Mouse (Mus musculus): ENCODE measurements around the gene Gm20518.

Gm20518 gene

DNA sequence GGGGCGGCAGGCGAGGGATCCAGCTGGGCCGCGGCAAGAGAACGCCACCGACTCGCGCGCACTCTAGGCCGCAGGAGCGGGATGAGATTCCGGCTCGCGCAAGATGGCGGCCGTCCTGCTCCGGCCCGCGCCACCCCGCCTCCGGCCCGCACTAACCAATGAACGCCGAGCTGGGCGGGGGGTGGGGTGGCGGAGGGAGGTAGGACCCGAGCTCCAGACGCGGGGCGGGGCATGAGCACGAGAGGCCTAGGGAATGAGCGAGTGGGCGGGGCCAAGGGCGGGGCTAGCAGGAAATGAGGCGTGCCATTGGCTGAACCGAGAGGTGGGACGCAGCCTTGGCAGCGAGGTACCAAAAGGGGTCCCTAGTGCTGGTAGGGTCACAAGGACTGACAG lies at the start of gene Gm20518:
TSS of gene Gm20518 (minus strand) at position 105 of the 393 bp plus-strand sequence.
- in situ Hi-C loops (cut with MboI, MseI), result loop anchor here (10.0 kb wide), 1 partner anchor 943 kb away; the partner anchor contains the start of genes 2510002D24Rik and Gm28539

DNA sequence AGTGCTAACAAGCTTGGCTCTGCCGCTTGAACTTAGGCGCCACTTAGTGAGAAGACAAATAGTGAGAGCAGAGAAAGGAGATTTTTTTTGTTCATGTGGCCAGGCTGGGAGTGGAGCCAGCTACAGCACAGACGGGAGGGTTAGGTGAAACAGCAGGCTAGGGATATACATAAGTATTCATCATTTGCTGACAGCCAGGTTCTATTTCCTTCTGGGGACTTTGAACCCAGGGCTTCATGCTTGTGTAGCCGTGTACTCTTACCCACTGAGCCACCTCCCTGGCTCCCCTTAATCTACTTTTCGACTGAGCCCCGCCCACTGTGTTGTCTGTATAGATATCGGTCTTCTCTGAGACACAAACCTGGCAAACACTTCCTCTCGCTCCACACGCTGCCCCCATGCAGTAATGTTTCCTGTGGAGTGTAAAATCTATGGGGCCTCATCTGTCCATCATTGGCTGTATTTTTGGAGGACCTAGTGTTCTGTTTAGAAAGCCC lies 47.8 kb upstream of the Gm20518 start:
- in situ Hi-C loops (cut with MboI, MseI), result no loop called here

DNA sequence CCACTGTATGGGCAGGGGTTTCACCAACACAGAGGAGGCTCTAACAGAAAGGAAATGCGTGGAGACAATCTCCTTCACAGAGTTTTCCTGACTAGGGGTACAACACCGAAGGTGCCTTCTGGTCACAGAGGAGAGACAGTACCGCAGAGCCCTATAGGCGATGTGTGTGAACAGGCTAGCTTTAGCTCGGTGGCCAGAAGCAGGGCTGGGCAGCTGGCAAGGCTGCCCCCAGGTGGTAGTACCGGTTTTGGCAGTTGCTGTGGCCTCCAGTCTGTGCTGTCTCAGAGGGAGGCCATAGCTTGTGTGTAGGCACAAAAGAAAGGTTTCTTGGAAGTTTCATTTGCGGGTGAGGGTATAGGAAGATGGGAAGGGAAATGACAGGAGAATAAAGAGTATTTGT lies 47.4 kb upstream of the Gm20518 start:
- in situ Hi-C loops (cut with MboI, MseI), result no loop called here

- in situ Hi-C loops (cut with MboI, MseI), result no loop called here
Measured at GRCm38 (mm10) chr16:17938187-17938586, 46.7 kb upstream of the Gm20518 start.

DNA sequence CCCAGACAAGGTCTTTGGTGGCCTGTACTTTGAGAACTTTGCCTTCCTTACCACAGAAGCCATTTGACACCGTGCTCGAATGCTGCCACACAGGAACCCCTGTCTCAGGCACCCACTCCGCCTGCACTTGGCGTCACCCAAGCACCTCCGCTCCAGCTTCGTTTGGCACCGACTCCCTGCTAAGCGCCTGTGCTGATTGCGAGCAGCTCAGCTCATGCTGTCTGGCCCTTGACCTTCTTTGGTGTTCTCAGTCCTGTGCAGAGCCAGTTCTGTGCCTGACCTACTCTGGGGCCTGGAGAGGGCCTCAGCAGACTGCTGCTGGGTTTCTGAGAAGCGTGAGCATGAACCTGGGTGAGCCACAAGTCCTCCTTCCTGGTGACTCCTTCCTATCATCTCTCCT lies 45.3 kb upstream of the Gm20518 start:
- in situ Hi-C loops (cut with MboI, MseI), result no loop called here

DNA sequence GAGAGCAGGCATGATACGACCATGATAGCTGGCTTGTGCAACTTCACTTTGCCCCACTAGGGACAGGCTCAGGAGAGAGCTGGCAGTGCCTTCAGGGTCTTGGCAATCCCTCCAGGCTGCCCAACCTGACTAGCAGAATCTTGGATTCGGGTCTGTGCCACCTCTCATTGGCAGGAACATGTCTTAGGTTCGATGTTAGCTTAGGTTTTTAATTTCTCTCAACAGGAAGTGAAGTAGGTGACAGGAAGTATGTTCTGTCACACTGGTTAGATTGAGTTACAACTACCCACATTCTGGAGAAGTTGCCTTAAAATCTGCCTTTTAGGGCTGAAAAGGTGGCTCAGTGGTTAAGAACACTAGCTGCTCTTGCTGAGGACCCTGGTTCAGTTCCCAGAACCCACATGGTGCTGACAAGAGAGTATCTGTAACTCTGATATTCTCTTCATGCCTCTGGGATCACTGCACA lies 43.0 kb upstream of the Gm20518 start:
- in situ Hi-C loops (cut with MboI, MseI), result no loop called here

- in situ Hi-C loops (cut with MboI, MseI), result no loop called here
Measured at GRCm38 (mm10) chr16:17933594-17934444, 42.3 kb upstream of the Gm20518 start.

DNA sequence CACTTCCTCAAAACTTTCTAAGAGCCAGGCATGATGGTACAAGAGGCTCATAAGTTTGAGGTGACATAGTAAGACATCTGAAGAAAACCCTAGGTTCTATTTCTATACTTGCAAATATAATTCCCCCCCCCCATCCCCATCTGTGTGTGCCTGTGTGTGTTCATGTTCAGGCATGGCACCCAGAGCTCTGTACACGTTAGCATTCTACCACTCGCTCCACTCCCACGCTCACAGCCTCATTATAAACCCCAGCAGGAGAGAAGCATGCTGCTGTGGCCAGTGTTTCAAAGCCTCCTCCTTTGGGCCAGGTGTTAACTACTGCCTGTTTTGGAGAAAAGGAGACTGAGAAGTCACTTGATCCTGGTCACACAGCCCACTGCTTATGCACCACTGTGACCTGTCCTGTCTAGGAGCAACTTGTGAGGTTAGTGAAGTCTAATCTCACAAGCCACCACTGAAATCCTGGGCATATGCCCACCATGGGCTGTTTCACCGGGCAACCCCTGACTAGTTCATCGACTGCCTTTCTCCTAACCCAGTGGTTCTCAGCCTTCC lies 40.5 kb upstream of the Gm20518 start:
- in situ Hi-C loops (cut with MboI, MseI), result no loop called here

DNA sequence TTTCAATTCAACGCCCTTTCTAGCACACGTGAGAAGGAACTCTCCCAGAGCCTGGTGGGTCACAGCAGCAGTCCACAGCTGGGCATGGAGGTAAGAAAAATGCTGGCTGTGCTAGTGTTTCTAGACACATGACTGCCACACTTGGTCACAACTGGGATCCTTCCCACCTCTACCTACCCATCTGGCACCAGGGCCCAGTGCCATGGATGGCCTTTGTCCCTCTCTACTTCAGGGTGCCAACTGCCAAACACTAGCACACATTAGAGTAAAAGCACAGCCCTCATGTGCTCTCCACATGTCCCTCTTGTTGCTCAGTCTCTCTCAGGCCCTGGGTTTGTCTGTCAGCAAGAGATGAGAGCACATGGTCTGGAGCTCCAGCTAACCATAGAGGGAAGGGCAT lies 38.2 kb upstream of the Gm20518 start:
- in situ Hi-C loops (cut with MboI, MseI), result no loop called here

DNA sequence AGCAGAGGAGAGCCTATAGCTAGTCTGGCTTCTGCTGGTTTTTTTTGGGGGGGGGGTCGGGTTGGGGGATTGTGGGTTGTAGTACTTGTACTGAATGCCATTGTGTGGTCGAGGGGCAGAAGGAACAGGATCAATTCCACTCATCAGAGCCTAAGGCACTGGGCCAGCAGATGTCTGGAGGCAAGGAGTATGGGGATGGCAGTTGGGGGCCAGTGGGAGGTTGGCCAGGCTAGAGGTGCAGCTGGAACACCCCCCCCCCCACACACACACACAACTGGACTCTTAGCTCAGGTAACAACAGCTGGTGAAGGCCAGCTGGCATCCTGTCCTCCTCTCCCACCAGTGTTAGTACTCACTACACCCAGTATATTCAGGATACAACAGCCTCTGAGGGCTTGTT lies 37.7 kb upstream of the Gm20518 start:
- in situ Hi-C loops (cut with MboI, MseI), result no loop called here

DNA sequence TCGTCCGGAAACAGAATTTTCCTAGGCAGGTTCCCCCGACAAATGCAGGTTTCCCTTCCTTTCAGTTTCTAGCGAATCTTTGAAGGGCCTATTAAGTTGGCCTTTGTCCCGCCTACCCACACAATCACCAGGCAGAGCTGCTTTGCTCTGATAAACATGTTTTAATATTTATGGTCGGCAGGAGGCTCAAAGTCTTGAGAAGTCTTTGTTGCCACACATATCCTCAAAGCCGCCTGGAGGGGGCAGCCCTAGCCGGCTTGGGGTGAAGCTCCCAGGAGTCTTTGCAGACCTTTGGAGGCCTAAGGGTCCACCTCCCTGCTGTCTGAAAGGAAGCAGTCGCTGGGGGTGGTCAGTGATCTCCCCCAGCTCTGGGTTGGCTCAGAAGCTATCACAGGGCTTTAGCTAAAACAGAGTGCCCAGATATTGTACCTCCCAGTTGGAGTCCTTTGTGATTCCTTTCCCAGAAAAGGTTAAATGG lies 37.2 kb upstream of the Gm20518 start:
- in situ Hi-C loops (cut with MboI, MseI), result no loop called here

DNA sequence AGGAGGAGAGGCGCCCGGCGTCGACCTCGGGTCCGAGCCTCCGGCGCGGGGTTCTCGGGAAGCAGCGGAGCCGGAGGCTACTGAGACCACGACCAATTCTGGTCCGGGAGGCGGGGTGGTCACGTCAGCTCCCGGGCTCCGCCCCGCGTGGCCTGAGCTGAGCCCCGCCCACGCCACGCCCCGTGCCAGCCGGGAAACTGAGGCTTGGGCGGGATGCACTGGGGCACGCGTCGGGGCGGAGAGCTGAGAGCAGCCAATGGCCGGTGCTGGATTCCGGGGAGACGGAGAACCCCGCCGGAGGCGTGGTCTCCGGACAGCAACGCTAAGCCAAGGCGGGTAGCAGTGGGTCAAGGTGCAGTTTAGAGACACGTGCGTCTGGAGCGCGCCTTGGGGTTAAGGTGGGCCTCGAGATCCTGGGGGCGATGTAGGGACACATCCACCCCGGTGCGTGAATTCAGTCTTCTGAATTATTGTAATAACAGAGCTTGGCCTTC lies 36.7 kb upstream of the Gm20518 start, which contains the start of gene Slc25a1:
TSS of gene Slc25a1 (minus strand) at position 133 of the 494 bp plus-strand sequence.
- in situ Hi-C loops (cut with MboI, MseI), result no loop called here

GRCm38 (mm10) chr16:17927351-17928082 lies 36.0 kb upstream of the Gm20518 start:
- in situ Hi-C loops (cut with MboI, MseI), result no loop called here

GRCm38 (mm10) chr16:17922163-17922538 lies 30.7 kb upstream of the Gm20518 start:
- in situ Hi-C loops (cut with MboI, MseI), result no loop called here

DNA sequence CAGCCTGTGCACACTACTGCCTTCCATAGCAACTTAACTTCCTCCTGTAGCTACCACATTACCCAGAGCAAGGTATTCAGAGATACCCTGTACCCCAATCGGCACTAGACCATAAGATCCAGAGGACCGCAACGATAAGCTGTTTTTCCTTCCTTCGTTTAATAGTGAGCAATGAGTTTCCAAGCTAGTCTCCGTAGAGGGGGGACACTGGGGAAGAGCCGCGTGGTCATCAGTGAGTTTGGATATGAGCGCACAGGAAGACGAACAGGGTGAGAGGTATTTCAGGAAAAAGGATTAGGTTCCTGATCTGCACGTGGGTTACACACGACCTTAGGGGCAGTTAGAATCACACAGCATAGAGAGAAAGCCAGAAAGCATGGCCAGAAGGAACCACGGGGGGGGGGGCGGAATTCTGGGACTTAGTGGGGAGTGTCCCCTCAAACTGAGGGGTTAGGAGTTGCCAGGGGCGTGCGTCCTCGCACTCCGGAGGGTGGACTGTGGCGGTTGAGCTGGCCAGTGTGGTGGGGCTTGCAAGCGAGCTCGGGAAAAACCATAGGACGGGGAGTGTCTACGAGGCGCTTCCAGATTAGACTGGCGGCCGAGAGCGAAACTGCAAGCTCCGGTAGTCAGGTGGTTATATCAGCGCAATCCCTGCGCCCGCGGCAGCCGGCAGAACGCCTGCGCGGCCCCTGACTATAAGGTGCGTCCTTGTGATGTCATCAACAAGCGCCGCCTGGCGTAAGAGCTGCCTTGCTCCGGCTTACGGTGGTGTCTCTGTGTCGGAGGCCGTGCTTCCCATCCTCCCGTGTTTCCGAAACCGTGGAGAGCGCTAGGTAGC lies 30.1 kb upstream of the Gm20518 start:
- in situ Hi-C loops (cut with MboI, MseI), result no loop called here

GRCm38 (mm10) chr16:17920586-17920985 lies 29.1 kb upstream of the Gm20518 start:
- in situ Hi-C loops (cut with MboI, MseI), result no loop called here

GRCm38 (mm10) chr16:17914307-17915249 lies 23.1 kb upstream of the Gm20518 start, which contains the start of gene Gsc2:
TSS of gene Gsc2 (minus strand) at chr16:17915059.
- in situ Hi-C loops (cut with MboI, MseI), result no loop called here

- in situ Hi-C loops (cut with MboI, MseI), result no loop called here
Measured at GRCm38 (mm10) chr16:17911052-17911595, 19.7 kb upstream of the Gm20518 start, which contains the start of gene Ess2. TSS of gene Ess2 (minus strand) at chr16:17911348.

DNA sequence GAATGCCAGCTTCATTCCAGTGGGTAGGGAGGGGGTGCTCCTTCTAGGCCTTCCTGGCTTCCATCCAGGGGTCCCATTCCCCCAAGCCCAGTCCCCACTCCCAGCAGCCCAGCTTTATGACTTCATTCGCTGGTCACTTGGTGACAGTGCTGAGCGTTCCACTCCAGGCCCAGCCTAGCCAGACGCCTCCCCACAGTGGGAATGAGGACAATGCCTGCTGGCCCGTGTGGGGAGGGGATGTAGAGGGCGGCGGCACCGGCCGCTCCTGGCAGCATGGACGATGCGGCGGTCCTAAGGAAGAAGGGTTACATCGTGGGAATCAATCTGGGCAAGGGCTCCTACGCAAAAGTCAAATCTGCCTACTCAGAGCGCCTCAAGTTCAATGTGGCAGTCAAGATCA lies 7.0 kb upstream of the Gm20518 start, which contains the start of the genes Dgcr2 and Tssk2:
TSS of gene Dgcr2 (minus strand) at position 101 of the 400 bp plus-strand sequence.
TSS of gene Tssk2 (plus strand) at position 176 of the 400 bp plus-strand sequence.
- in situ Hi-C loops (cut with MboI, MseI), result loop anchor here (10.0 kb wide), 1 partner anchor 936 kb away; the partner anchor contains the start of genes 2510002D24Rik and Gm28539
